Mouse (Mus musculus) liver, embryonic 14.5 days (tissue): ENCODE measurements at regions not wholly inside any gene's neighbourhood (a gene's known extent, or its start where the extent isn't known, plus 50 kb on each side); places are given as distances from the start of the nearest gene placed in this dataset.

Experiments used
- CTCF ChIP-seq: IDR thresholded peaks from 2 replicates; pipeline ENCODE4 v1.5.1; 2016; ENCODE audit warnings: antibody characterized with exemption, low read depth, control low read depth
- EP300 ChIP-seq: IDR thresholded peaks from 2 replicates; pipeline ENCODE4 v1.6.1; 2016; ENCODE audit warnings: antibody characterized with exemption, low read depth

DNA sequence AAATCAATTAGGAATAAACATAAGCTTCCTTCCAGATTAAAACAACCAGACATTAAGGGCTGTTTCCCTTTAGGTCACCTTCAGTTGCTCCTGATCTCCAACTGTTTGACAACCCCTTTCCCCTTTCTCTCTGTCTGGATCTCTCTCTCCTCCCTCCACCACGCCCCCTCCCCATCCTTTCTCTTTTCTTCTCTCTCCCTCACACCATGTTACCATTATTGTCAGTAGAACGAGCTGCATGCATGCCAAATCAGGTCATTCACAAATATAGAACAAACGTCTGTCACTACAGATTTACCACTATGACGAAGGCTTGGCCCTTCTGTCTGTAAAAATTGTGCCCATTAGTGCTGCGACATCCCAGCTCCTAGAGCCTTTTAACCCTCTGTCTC is 258.9 kb downstream of the Cd83 start:
- TF ChIP-seq EP300 = no peak
- TF ChIP-seq CTCF = no peak
